Comparison of ENCODE assay signal across 9 mouse cellular contexts in genomic region chr13:118716265-118716664, GRCm38 (mm10). TPM values are rescaled to one million over a fixed set of nuclear protein-coding genes. Genes with fewer than 3 reads are reported as not detected.
A peak's percentile ranks its signal among the peaks of the same experiment; 100 is the strongest.
DNase-seq lines count a peak whose midpoint lies in the region; ATAC-seq and TF ChIP-seq lines count a peak whose summit lies in the region.
"Had no signal": no experiment of that assay in that cellular context is flagged by ENCODE, and none has a peak within 500 bp of the region (broad histone marks: within the 10 kb centered on the region; RNA-seq: fewer than 3 reads in every experiment).

No protein-coding gene starts in this region.

- H3K9me3 ChIP-seq in heart, postnatal 0 days (replicated peaks; ENCODE audit: control insufficient read depth, low read length) = no peaks in the 10 kb centered on the region
- no peaks in the 10 kb centered on the region for H3K9me3 ChIP-seq in hindbrain, embryonic 13.5 days
- H3K9me3 ChIP-seq in midbrain, postnatal 0 days (ENCODE audit: low read length) = no peaks in the 10 kb centered on the region

- DNase-seq in heart, postnatal 0 days (ENCODE audit: low spot score) = no peak
- DNase-seq in heart, adult 9 months (ENCODE audit: low spot score in 2 of 2) = no peak
- DNase-seq in midbrain, postnatal 0 days (ENCODE audit: low spot score) = no peak
- no peak for DNase-seq in adrenal gland, postnatal 14 days
- DNase-seq in adrenal gland, adult 2 months = no peak
- DNase-seq in left cerebral cortex, adult 18-20 months (ENCODE audit: low spot score in 2 of 2) = no peak
- DNase-seq: heart, postnatal 10 days had no signal

- no peaks in the 10 kb centered on the region; the same call in 1 of the 2 replicates for H3K4me1 ChIP-seq in heart, postnatal 0 days (ENCODE audit: control insufficient read depth, insufficient read depth)
- H3K4me1 ChIP-seq in cortical plate, adult 2 months (ENCODE audit: control insufficient read depth, insufficient read depth, low read length) = no peaks in the 10 kb centered on the region; the same call in 1 of the 2 replicates
- H3K4me1 ChIP-seq in hindbrain, embryonic 13.5 days (replicated peaks) = peaks cover 31% of the 10 kb centered on the region
- H3K4me1 ChIP-seq in midbrain, postnatal 0 days (ENCODE audit: insufficient read depth, low read length) = peaks cover 6% of the 10 kb centered on the region

- TF ChIP-seq CTCF in heart, postnatal 0 days (IDR thresholded peaks at IDR 0.05; ENCODE audit: low read depth) = no peak
- no peak for TF ChIP-seq CTCF in cortical plate, adult 2 months (IDR thresholded peaks at IDR 0.05; ENCODE audit: extremely low read depth, insufficient read depth, low read length)
- no peak for TF ChIP-seq CTCF in midbrain, postnatal 0 days (IDR thresholded peaks at IDR 0.05)

- peaks cover 27% of the 10 kb centered on the region; the same call in 1 of the 2 replicates for H3K27me3 ChIP-seq in heart, postnatal 0 days (ENCODE audit: control insufficient read depth, insufficient read depth, low read length)
- H3K27me3 ChIP-seq in hindbrain, embryonic 13.5 days = peaks cover 40% of the 10 kb centered on the region
- peaks cover 3% of the 10 kb centered on the region for H3K27me3 ChIP-seq in midbrain, postnatal 0 days (ENCODE audit: insufficient read depth, low read length)

- 23% methylated on average over 8 of the region's 8 CpGs for WGBS in heart, postnatal 0 days
- 8% methylated on average over 8 of the region's 8 CpGs for WGBS in hindbrain, embryonic 13.5 days
- WGBS in midbrain, postnatal 0 days = 11% methylated on average over 8 of the region's 8 CpGs

- H3K9ac ChIP-seq in heart, postnatal 0 days (replicated peaks; ENCODE audit: low read depth, low read length) = no peak overlapping the region
- H3K9ac ChIP-seq in hindbrain, embryonic 13.5 days = no peak overlapping the region
- no peak overlapping the region for H3K9ac ChIP-seq in midbrain, postnatal 0 days (replicated peaks; ENCODE audit: low read length, poor library complexity, severe bottlenecking)

- no peak for ATAC-seq in heart, postnatal 0 days (ENCODE audit: insufficient read depth, low read depth)
- no peak for ATAC-seq in hindbrain, embryonic 13.5 days (ENCODE audit: low FRiP score)
- no peak for ATAC-seq in midbrain, postnatal 0 days (ENCODE audit: low FRiP score)

- peak overlapping the region; percentile 85 for H3K4me2 ChIP-seq in heart, postnatal 0 days (ENCODE audit: low read depth, low read length)
- peak overlapping the region; percentile 96 for H3K4me2 ChIP-seq in hindbrain, embryonic 13.5 days
- H3K4me2 ChIP-seq in midbrain, postnatal 0 days (ENCODE audit: low read depth, low read length, poor library complexity, severe bottlenecking) = peak overlapping the region; percentile 98; the same call in 1 of the 2 replicates

- no peak overlapping the region for H3K27ac ChIP-seq in heart, postnatal 0 days (ENCODE audit: low read depth)
- no peak overlapping the region for H3K27ac ChIP-seq in cortical plate, adult 2 months (ENCODE audit: insufficient read depth, low read length)
- no peak overlapping the region for H3K27ac ChIP-seq in hindbrain, embryonic 13.5 days
- H3K27ac ChIP-seq in midbrain, postnatal 0 days (ENCODE audit: low read depth, low read length) = no peak overlapping the region

- no peaks in the 10 kb centered on the region for H3K36me3 ChIP-seq in heart, postnatal 0 days (replicated peaks; ENCODE audit: control insufficient read depth, insufficient read depth, low read length)
- no peaks in the 10 kb centered on the region for H3K36me3 ChIP-seq in hindbrain, embryonic 13.5 days
- no peaks in the 10 kb centered on the region for H3K36me3 ChIP-seq in midbrain, postnatal 0 days (ENCODE audit: insufficient read depth, low read length)

- TF ChIP-seq EP300 in heart, postnatal 0 days (IDR thresholded peaks at IDR 0.05; ENCODE audit: low read depth) = no peak

- H3K4me3 ChIP-seq in heart, postnatal 0 days (ENCODE audit: low read depth, low read length) = no peak overlapping the region
- peak overlapping the region; percentile 77 for H3K4me3 ChIP-seq in cortical plate, adult 2 months (ENCODE audit: insufficient read depth, low read length)
- H3K4me3 ChIP-seq in hindbrain, embryonic 13.5 days = peak overlapping the region; percentile 54
- H3K4me3 ChIP-seq in midbrain, postnatal 0 days (ENCODE audit: low read depth, low read length) = peak overlapping the region; percentile 57

- TF ChIP-seq POLR2A in cortical plate, adult 2 months (IDR thresholded peaks at IDR 0.05; ENCODE audit: extremely low read depth, insufficient read depth, low read length) = no peak

RNA-seq across cellular contexts. Expression of gene Fgf10, which starts 46.7 kb away (rescaled TPM):
- not detected in 2 replicates for total RNA-seq in heart, postnatal 0 days (2014; rRNA removed; ENCODE audit: low replicate concordance)
- 0.05 and 0.11 TPM in 2 replicates for polyA plus RNA-seq in heart, postnatal 0 days (2015; fragmentation: Nextera tagmentation; extraction: Ambion mirVana)
- 2.2 TPM in 2 replicates for polyA plus RNA-seq in cortical plate, adult 2 months (2012; rRNA removed)
- 2.3 and 4.0 TPM in 2 replicates for polyA plus RNA-seq in hindbrain, embryonic 13.5 days (2015; fragmentation: Nextera tagmentation; extraction: Ambion mirVana)
- total RNA-seq in midbrain, postnatal 0 days (2014; rRNA removed) = 0.60 and 1.2 TPM in 2 replicates
- polyA plus RNA-seq in midbrain, postnatal 0 days (2015; fragmentation: Nextera tagmentation; extraction: Ambion mirVana) = 2.1 and 2.2 TPM in 2 replicates
- total RNA-seq in adrenal gland, postnatal 14 days (2021) = 1.9 and 2.2 TPM in 2 replicates
- total RNA-seq in adrenal gland, adult 2 months (2021) = 1 to 10 TPM; 1.6 to 3.9 TPM
- 0.83 and 0.86 TPM in 2 replicates for polyA plus RNA-seq in adrenal gland, adult 2 months (2012; rRNA removed)
- total RNA-seq in left cerebral cortex, adult 18-20 months (2021) = 1 to 10 TPM; 3.4 to 4.1 TPM
